In the genomic region with DNA sequence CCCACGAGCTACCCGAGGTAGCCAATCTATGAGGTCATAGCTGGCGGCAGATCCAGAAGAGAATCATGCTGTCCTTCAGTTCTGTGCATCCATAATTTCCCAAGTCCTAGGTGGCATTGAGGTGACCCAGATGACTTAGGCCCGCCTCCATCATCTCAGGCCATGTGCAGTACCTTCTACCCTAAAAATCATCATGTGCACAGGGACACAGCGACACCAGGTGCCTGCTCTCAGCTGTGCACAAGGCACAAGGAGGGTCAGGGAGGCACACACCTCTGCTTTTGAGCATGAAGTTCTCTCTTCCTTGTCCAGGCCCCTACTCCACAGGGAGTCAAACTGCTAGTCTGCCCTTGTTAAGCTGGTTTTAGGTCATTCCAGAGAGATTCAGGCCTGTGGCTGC, we compare ENCODE assay signal across 9 mouse cellular contexts. TPM values are rescaled to one million over a fixed set of nuclear protein-coding genes. Genes with fewer than 3 reads are reported as not detected.
A peak's percentile ranks its signal among the peaks of the same experiment; 100 is the strongest.
DNase-seq lines count a peak whose midpoint lies in the region; ATAC-seq and TF ChIP-seq lines count a peak whose summit lies in the region.
"Had no signal": no experiment of that assay in that cellular context is flagged by ENCODE, and none has a peak within 500 bp of the region (broad histone marks: within the 10 kb centered on the region; RNA-seq: fewer than 3 reads in every experiment).

No protein-coding gene starts in this region.

- no peak overlapping the region for H3K27ac ChIP-seq in heart, postnatal 0 days (ENCODE audit: low read depth)
- no peak overlapping the region for H3K27ac ChIP-seq in spleen, adult 2 months (ENCODE audit: insufficient read depth, low read length)
- no peak overlapping the region for H3K27ac ChIP-seq in intestine, postnatal 0 days (ENCODE audit: low read depth, low read length)
- H3K27ac ChIP-seq: embryonic facial prominence, embryonic 15.5 days; midbrain, embryonic 12.5 days had no signal

- H3K27me3 ChIP-seq in heart, postnatal 0 days (ENCODE audit: control insufficient read depth, insufficient read depth, low read length) = no peaks in the 10 kb centered on the region
- no peaks in the 10 kb centered on the region for H3K27me3 ChIP-seq in spleen, adult 2 months (ENCODE audit: control insufficient read depth, insufficient read depth, low read length)
- no peaks in the 10 kb centered on the region for H3K27me3 ChIP-seq in intestine, postnatal 0 days (replicated peaks; ENCODE audit: control insufficient read depth, insufficient read depth, low read length)
- H3K27me3 ChIP-seq: embryonic facial prominence, embryonic 15.5 days; midbrain, embryonic 12.5 days had no signal

- peak overlapping the region; percentile 59; the same call in 1 of the 2 replicates for H3K4me2 ChIP-seq in heart, postnatal 0 days (ENCODE audit: low read depth, low read length)
- peak overlapping the region; percentile 63; the same call in 1 of the 2 replicates for H3K4me2 ChIP-seq in intestine, postnatal 0 days (replicated peaks; ENCODE audit: low read depth)

- peak overlapping the region; percentile 33; the same call in 1 of the 2 replicates for H3K4me3 ChIP-seq in heart, postnatal 0 days (ENCODE audit: low read depth, low read length)
- no peak overlapping the region for H3K4me3 ChIP-seq in spleen, adult 2 months (ENCODE audit: extremely low read depth, insufficient read depth, insufficient read length)
- H3K4me3 ChIP-seq in intestine, postnatal 0 days (ENCODE audit: low read depth, low read length) = no peak overlapping the region

- 0 out of 2 replicates have a peak, but pooled peaks cover 5% of the 10 kb centered on the region for H3K4me1 ChIP-seq in heart, postnatal 0 days (ENCODE audit: control insufficient read depth, insufficient read depth)
- no peaks in the 10 kb centered on the region for H3K4me1 ChIP-seq in spleen, adult 2 months (ENCODE audit: control insufficient read depth, insufficient read depth, insufficient read length)
- peaks cover 4% of the 10 kb centered on the region; the same call in 1 of the 2 replicates for H3K4me1 ChIP-seq in intestine, postnatal 0 days (replicated peaks; ENCODE audit: control insufficient read depth, insufficient read depth, low read length)

- no peak for TF ChIP-seq EP300 in heart, postnatal 0 days (IDR thresholded peaks at IDR 0.05; ENCODE audit: low read depth)

- H3K36me3 ChIP-seq in heart, postnatal 0 days (replicated peaks; ENCODE audit: control insufficient read depth, insufficient read depth, low read length) = no peaks in the 10 kb centered on the region
- H3K36me3 ChIP-seq in spleen, adult 2 months (ENCODE audit: control insufficient read depth, insufficient read depth, low read length) = no peaks in the 10 kb centered on the region
- H3K36me3 ChIP-seq in intestine, postnatal 0 days (ENCODE audit: control insufficient read depth, insufficient read depth) = no peaks in the 10 kb centered on the region

- 72% methylated on average over 5 of the region's 5 CpGs for WGBS in heart, postnatal 0 days
- WGBS in spleen, adult 2 months = 77% methylated on average over 5 of the region's 5 CpGs
- 87% methylated on average over 5 of the region's 5 CpGs for WGBS in intestine, postnatal 0 days

- no peak overlapping the region for H3K9ac ChIP-seq in heart, postnatal 0 days (replicated peaks; ENCODE audit: low read depth, low read length)
- no peak overlapping the region for H3K9ac ChIP-seq in intestine, postnatal 0 days (ENCODE audit: low read depth, low read length)
- H3K9ac ChIP-seq: embryonic facial prominence, embryonic 15.5 days; midbrain, embryonic 12.5 days had no signal

- DNase-seq in heart, postnatal 0 days (ENCODE audit: low spot score) = no peak
- no peak for DNase-seq in heart, postnatal 4 days
- no peak for DNase-seq in spleen, adult 2 months (ENCODE audit: low read depth in 1 of 2, low spot score in 2 of 2)
- no peak for DNase-seq in spleen, postnatal 10 days (ENCODE audit: low spot score in 2 of 2)
- DNase-seq in frontal cortex, postnatal 36 days (ENCODE audit: low spot score in 2 of 2) = no peak
- DNase-seq in thymus, postnatal 10 days (ENCODE audit: low spot score in 2 of 2) = no peak

- no peaks in the 10 kb centered on the region for H3K9me3 ChIP-seq in heart, postnatal 0 days (replicated peaks; ENCODE audit: control insufficient read depth, low read length)
- no peaks in the 10 kb centered on the region for H3K9me3 ChIP-seq in intestine, postnatal 0 days (ENCODE audit: control insufficient read depth)
- H3K9me3 ChIP-seq: embryonic facial prominence, embryonic 15.5 days; midbrain, embryonic 12.5 days had no signal

- peak; percentile 56 for TF ChIP-seq CTCF in heart, postnatal 0 days (IDR thresholded peaks at IDR 0.05; ENCODE audit: low read depth)
- peak; percentile 5; the same call in 1 of the 2 replicates for TF ChIP-seq CTCF in spleen, adult 2 months (IDR thresholded peaks at IDR 0.05; ENCODE audit: extremely low read depth, insufficient read depth, insufficient read length, insufficient replicate concordance)
- TF ChIP-seq CTCF in intestine, postnatal 0 days (IDR thresholded peaks at IDR 0.05; ENCODE audit: low read depth) = peak; percentile 35

- peak; percentile 63 for ATAC-seq in heart, postnatal 0 days (ENCODE audit: insufficient read depth, low read depth)
- no peak for ATAC-seq in intestine, postnatal 0 days

- TF ChIP-seq POLR2A in spleen, adult 2 months (IDR thresholded peaks at IDR 0.05; ENCODE audit: low read depth, low read length) = no peak

RNA-seq across cellular contexts. Expression of a gene that starts 19.0 kb away (rescaled TPM):
- total RNA-seq in heart, postnatal 0 days (2014; rRNA removed; ENCODE audit: low replicate concordance) = not detected in 2 replicates
- not detected in 2 replicates for polyA plus RNA-seq in heart, postnatal 0 days (2015; fragmentation: Nextera tagmentation; extraction: Ambion mirVana)
- total RNA-seq in heart, postnatal 4 days (2021) = not detected
- polyA plus RNA-seq in spleen, adult 2 months (2012; rRNA removed) = not detected in 2 replicates
- not detected in 2 replicates for polyA plus RNA-seq in intestine, postnatal 0 days (2015; fragmentation: Nextera tagmentation; extraction: Ambion mirVana)
- polyA plus RNA-seq: embryonic facial prominence, embryonic 15.5 days; midbrain, embryonic 12.5 days had no signal

RNA-seq across cellular contexts. Expression of a gene that starts 32.5 kb away (rescaled TPM):
- not detected in 2 replicates for total RNA-seq in heart, postnatal 0 days (2014; rRNA removed; ENCODE audit: low replicate concordance)
- polyA plus RNA-seq in heart, postnatal 0 days (2015; fragmentation: Nextera tagmentation; extraction: Ambion mirVana) = not detected in 2 replicates
- not detected for total RNA-seq in heart, postnatal 4 days (2021)
- polyA plus RNA-seq in spleen, adult 2 months (2012; rRNA removed) = not detected in 2 replicates
- not detected in 2 replicates for polyA plus RNA-seq in intestine, postnatal 0 days (2015; fragmentation: Nextera tagmentation; extraction: Ambion mirVana)
- polyA plus RNA-seq: embryonic facial prominence, embryonic 15.5 days; midbrain, embryonic 12.5 days had no signal

RNA-seq across cellular contexts. Expression of a gene that starts 46.2 kb away (rescaled TPM):
- total RNA-seq in heart, postnatal 0 days (2014; rRNA removed; ENCODE audit: low replicate concordance) = not detected in 2 replicates
- not detected in 2 replicates for polyA plus RNA-seq in heart, postnatal 0 days (2015; fragmentation: Nextera tagmentation; extraction: Ambion mirVana)
- not detected for total RNA-seq in heart, postnatal 4 days (2021)
- not detected in 2 replicates for polyA plus RNA-seq in spleen, adult 2 months (2012; rRNA removed)
- not detected in 2 replicates for polyA plus RNA-seq in intestine, postnatal 0 days (2015; fragmentation: Nextera tagmentation; extraction: Ambion mirVana)
- polyA plus RNA-seq: embryonic facial prominence, embryonic 15.5 days; midbrain, embryonic 12.5 days had no signal

Comparison
In these comparisons a context has a peak if more than half of its experiments do, and no peak if none do; other contexts are left out.
1. CTCF ChIP-seq: peak in every context shown above with its lines; median percentile 56 in heart, postnatal 0 days; 35 in intestine, postnatal 0 days; 5 in spleen, adult 2 months.